Mouse (Mus musculus): Measurements from ENCODE around the gene Adora3. TPM values are rescaled to one million over a fixed set of nuclear protein-coding genes. Genes with fewer than 3 reads are reported as not detected.
"Not testable (repeated sequence)": the region's sequence is repeated elsewhere in the genome, so short reads cannot be mapped to it uniquely, and the experiment has no call there.

Gene Adora3
- total and polyA plus RNA-seq, 3 experiments = 0.37 TPM; not detected in 2

DNA sequence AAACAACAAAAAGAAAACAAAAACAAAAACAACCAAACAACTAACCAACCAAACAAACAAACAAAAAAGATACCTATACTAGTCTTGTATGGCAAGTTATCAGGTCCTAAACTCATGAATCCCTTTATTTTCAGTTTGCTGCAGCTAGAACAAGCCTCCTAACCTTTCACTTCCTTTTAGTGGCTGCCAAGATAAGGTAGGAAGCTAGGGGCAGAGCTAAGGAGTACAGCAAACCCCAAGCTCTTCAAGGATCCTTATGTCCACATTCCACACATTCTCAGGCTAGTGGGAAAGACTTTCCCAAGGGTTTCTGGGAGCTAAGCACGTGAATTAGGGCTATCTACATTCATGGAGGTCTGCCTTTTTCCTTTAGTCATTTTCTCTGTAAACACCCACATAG is 44.6 kb downstream of the Adora3 start:
- WGBS = 47% methylated on average over 1 of the region's 1 CpGs
- H3K36me3 ChIP-seq (ENCODE audit: control insufficient read depth, insufficient read depth, low read length) = no peaks in the 10 kb centered on the region
- H3K9ac ChIP-seq (ENCODE audit: low read depth, low read length) = no peak overlapping the region
- H3K27me3 ChIP-seq (ENCODE audit: control insufficient read depth, insufficient read depth, low read length) = no peaks in the 10 kb centered on the region
- H3K4me3 ChIP-seq = no peak overlapping the region
- intact Hi-C loops (cut with DNase I) = no loop called here
- H3K27ac ChIP-seq = no peak overlapping the region
- no peak for DNase-seq
- H3K79me2 ChIP-seq (replicated peaks; ENCODE audit: control insufficient read depth, insufficient read depth, low read length) = no peaks in the 10 kb centered on the region
- TF ChIP-seq POLR2A (IDR thresholded peaks at IDR 0.05; ENCODE audit: insufficient read depth, low read depth, low read length) (no peak), EP300 (IDR thresholded peaks at IDR 0.05; ENCODE audit: insufficient read depth, low read depth, low read length) (no peak)
- H3K4me1 ChIP-seq (ENCODE audit: control insufficient read depth, insufficient read depth, low read length) = peaks cover 4% of the 10 kb centered on the region

DNA sequence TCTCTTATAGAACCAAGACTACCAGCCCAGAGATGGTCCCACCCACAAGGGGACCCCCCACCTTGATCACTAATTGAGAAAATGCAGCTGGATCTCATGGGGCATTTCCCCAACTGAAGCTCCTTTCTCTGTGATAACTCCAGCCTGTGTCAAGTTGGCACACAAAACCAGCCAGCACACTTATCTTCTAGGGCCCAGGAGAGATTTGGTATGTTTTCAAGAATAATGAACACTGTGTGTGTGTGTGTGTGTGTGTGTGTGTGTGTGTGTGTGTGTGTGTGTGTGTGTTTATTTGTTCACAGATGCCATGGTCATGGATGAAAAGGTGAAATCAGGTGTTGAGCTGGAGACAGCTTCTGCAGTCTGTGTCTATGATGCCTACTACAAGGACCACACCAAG is 45.8 kb downstream of the Adora3 start:
- DNase-seq; H3K27ac ChIP-seq; H3K4me1 ChIP-seq (ENCODE audit: control insufficient read depth, insufficient read depth, low read length); H3K36me3 ChIP-seq (ENCODE audit: control insufficient read depth, insufficient read depth, low read length); H3K9ac ChIP-seq (ENCODE audit: low read depth, low read length); H3K4me3 ChIP-seq; H3K79me2 ChIP-seq (replicated peaks; ENCODE audit: control insufficient read depth, insufficient read depth, low read length); H3K27me3 ChIP-seq (ENCODE audit: control insufficient read depth, insufficient read depth, low read length); intact Hi-C loops (cut with DNase I): not testable (repeated sequence)

DNA sequence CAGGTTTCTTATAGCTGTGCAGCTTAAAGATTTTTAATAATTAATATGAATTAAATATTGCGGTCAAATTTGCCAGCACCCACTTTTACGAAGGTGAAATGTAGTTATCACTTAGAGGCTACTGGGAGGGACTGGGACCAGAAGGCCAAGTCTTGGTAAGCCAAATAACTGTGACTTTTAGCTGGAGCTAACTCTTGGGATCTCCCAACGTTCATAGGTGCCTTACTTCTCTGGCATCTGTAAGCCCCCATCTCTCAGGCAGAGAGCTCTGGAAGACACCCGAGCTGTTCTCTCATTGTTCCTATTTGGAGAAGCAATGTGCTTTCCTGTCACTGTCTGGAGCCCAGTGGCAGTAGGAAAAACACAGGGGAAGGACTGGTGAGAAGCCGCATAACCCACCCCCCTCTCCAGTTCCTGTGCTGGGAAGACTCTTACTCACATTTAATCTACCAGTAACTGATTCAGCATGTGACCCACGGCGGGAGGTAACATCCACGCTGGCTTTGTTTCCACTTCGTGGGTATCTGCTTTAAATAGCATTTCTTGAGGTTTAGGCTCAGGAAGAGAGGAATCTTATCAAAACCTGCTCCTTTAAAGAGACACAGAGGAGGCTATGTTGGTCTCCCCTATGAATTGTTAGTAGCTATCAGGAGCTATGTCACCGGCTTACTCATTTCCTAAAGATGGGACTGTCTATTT is 47.1 kb downstream of the Adora3 start:
- intact Hi-C loops (cut with DNase I) = no loop called here
- Histone ChIP-seq H3K79me2 (replicated peaks; ENCODE audit: control insufficient read depth, insufficient read depth, low read length) (no peaks in the 10 kb centered on the region), H3K36me3 (ENCODE audit: control insufficient read depth, insufficient read depth, low read length) (no peaks in the 10 kb centered on the region), H3K27me3 (ENCODE audit: control insufficient read depth, insufficient read depth, low read length) (no peaks in the 10 kb centered on the region), H3K4me1 (ENCODE audit: control insufficient read depth, insufficient read depth, low read length) (peaks cover 4% of the 10 kb centered on the region), H3K27ac (no peak overlapping the region), H3K4me3 (no peak overlapping the region), H3K9ac (ENCODE audit: low read depth, low read length) (no peak overlapping the region)
- DNase-seq = no peak
- WGBS = 34% methylated on average over 10 of the region's 10 CpGs
- no peak for TF ChIP-seq EP300 (IDR thresholded peaks at IDR 0.05; ENCODE audit: insufficient read depth, low read depth, low read length)
- TF ChIP-seq CTCF (IDR thresholded peaks at IDR 0.05) = no peak
- no peak for TF ChIP-seq POLR2A (IDR thresholded peaks at IDR 0.05; ENCODE audit: insufficient read depth, low read depth, low read length)

DNA sequence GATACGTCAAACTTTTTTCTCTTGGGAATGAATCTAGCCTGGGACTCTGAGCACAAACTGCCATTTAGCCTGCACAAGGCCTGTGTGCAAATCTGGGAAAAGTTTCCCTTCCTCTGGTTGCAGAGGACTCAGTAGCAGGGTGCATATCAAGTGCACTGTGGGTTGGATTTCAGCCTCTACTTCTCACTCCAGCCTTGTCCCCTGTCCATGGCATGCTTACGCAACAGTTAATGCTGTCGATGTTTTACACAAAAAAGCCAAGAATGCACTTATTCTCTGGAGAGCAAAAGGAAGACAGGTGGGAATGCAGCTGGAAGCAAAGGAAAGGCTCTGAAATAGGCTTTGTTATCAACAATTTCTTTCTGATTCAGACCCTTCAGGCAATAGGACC is 47.7 kb downstream of the Adora3 start:
- H3K9ac ChIP-seq (ENCODE audit: low read depth, low read length) = no peak overlapping the region
- no peak overlapping the region for H3K27ac ChIP-seq

DNA sequence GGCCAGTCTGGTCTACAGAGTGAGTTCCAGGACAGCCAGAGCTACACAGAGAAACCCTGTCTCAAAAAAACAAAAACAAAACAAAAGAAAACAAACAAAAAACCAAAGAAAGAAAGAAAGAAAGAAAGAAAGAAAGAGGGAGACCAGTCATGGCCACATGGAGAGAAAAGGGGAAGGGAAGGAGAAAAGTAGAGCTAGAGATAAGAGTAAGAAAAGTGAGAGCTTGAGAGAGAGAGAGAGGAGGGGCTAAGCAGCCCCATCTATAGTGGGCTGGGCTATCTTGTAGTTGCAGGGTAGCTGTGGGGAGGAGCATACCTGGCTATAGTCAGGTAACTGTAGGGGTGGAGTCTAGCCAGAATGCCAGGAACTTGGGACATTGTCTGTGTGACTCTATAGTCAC is 50.1 kb downstream of the Adora3 start:
- H3K4me1 ChIP-seq (ENCODE audit: control insufficient read depth, insufficient read depth, low read length); H3K36me3 ChIP-seq (ENCODE audit: control insufficient read depth, insufficient read depth, low read length); H3K4me3 ChIP-seq; H3K79me2 ChIP-seq (replicated peaks; ENCODE audit: control insufficient read depth, insufficient read depth, low read length); intact Hi-C loops (cut with DNase I); H3K27me3 ChIP-seq (ENCODE audit: control insufficient read depth, insufficient read depth, low read length); DNase-seq; H3K9ac ChIP-seq (ENCODE audit: low read depth, low read length); H3K27ac ChIP-seq: not testable (repeated sequence)

More for the DNA sequence above, 47.7 kb downstream of the Adora3 start:
- WGBS = 41% methylated on average over 3 of the region's 3 CpGs
- Histone ChIP-seq H3K36me3 (ENCODE audit: control insufficient read depth, insufficient read depth, low read length) (no peaks in the 10 kb centered on the region), H3K27me3 (ENCODE audit: control insufficient read depth, insufficient read depth, low read length) (no peaks in the 10 kb centered on the region), H3K79me2 (replicated peaks; ENCODE audit: control insufficient read depth, insufficient read depth, low read length) (no peaks in the 10 kb centered on the region), H3K4me3 (no peak overlapping the region), H3K4me1 (ENCODE audit: control insufficient read depth, insufficient read depth, low read length) (peaks cover 4% of the 10 kb centered on the region)
- TF ChIP-seq CTCF (IDR thresholded peaks at IDR 0.05) (no peak), POLR2A (IDR thresholded peaks at IDR 0.05; ENCODE audit: insufficient read depth, low read depth, low read length) (no peak), EP300 (IDR thresholded peaks at IDR 0.05; ENCODE audit: insufficient read depth, low read depth, low read length) (no peak)
- intact Hi-C loops (cut with DNase I) = no loop called here
- no peak for DNase-seq

GRCm38 (mm10) chr3:105921959-105922358 is 51.3 kb downstream of the Adora3 start:
- WGBS = 59% methylated on average over 2 of the region's 2 CpGs
- H3K9ac ChIP-seq (ENCODE audit: low read depth, low read length) = no peak overlapping the region
- no peak overlapping the region for H3K4me3 ChIP-seq
- no peak for TF ChIP-seq EP300 (IDR thresholded peaks at IDR 0.05; ENCODE audit: insufficient read depth, low read depth, low read length)
- TF ChIP-seq CTCF (IDR thresholded peaks at IDR 0.05) = no peak
- no peak for TF ChIP-seq POLR2A (IDR thresholded peaks at IDR 0.05; ENCODE audit: insufficient read depth, low read depth, low read length)
- no peaks in the 10 kb centered on the region for H3K36me3 ChIP-seq (ENCODE audit: control insufficient read depth, insufficient read depth, low read length)
- H3K27ac ChIP-seq = no peak overlapping the region
- no peaks in the 10 kb centered on the region for H3K4me1 ChIP-seq (ENCODE audit: control insufficient read depth, insufficient read depth, low read length)
- intact Hi-C loops (cut with DNase I) = no loop called here
- no peaks in the 10 kb centered on the region for H3K27me3 ChIP-seq (ENCODE audit: control insufficient read depth, insufficient read depth, low read length)
- DNase-seq = no peak
- no peaks in the 10 kb centered on the region for H3K79me2 ChIP-seq (replicated peaks; ENCODE audit: control insufficient read depth, insufficient read depth, low read length)

Data from heart, adult 2 months (tissue).